Mouse (Mus musculus) heart, postnatal 25 days (tissue): ENCODE results near the gene Gp6. TPM values are rescaled to one million over a fixed set of nuclear protein-coding genes. Genes with fewer than 3 reads are reported as not detected.
"Not testable (repeated sequence)": the region's sequence is repeated elsewhere in the genome, so short reads cannot be mapped to it uniquely, and the experiment has no call there.

Experiments
- DNase-seq: peaks from one replicate; pipeline ENCODE4 v3.0.0; 2022; ENCODE audit warnings: low spot score
- intact Hi-C: fragments of 180-260 bp; cut with DNase I; formaldehyde crosslinking; loops from one replicate; pipeline ENCODE4 v1.15.1; 2025
- microRNA-seq: library from miRNA; unstranded; fragments of <30 nt; microRNA quantifications from one replicate; pipeline ENCODE4 v1.2.0, GENCODE M21; 2022
- total RNA-seq, 2 experiments: library from RNA; stranded (reverse); gene quantifications; 2 replicates each; pipeline ENCODE4 v1.2.3; 2021

Gp6 gene
- total RNA-seq, result under 1 TPM; 0.16 to 0.34 TPM

GRCm38 (mm10) chr7:4397730-4398129, at the start of gene Gp6:
Gp6 (minus strand) TSS chr7:4397744.
- no peak for DNase-seq
- intact Hi-C loops, result no loop called here

GRCm38 (mm10) chr7:4447138-4447537, 49.6 kb upstream of the Gp6 start:
- intact Hi-C loops, result loop anchor here (10.0 kb wide), 1 partner anchor 752 kb away; the partner anchor contains the start of genes Mboat7 and Tsen34

GRCm38 (mm10) chr7:4445216-4445791, 47.8 kb upstream of the Gp6 start, which contains the start of gene Rdh13:
Rdh13 (minus strand) TSS chr7:4445649.
- DNase-seq, result peak; percentile 82
- intact Hi-C loops, result loop anchor here (2.0 to 10.0 kb wide), 2 partner anchors 25 to 751 kb away; partner anchors contain the start of genes Mboat7 and Tsen34

More at GRCm38 (mm10) chr7:4447138-4447537, 49.6 kb upstream of the Gp6 start:
- DNase-seq, result no peak

GRCm38 (mm10) chr7:4440549-4440948, 43.0 kb upstream of the Gp6 start:
- DNase-seq, result no peak
- intact Hi-C loops, result loop anchor here (10.0 kb wide), 1 partner anchor 746 kb away; the partner anchor contains the start of genes Mboat7 and Tsen34

- intact Hi-C loops, result no loop called here
These were observed 40.2 kb upstream of the Gp6 start for GRCm38 (mm10) chr7:4437721-4438120.

GRCm38 (mm10) chr7:4432026-4432425, 34.5 kb upstream of the Gp6 start:
- DNase-seq, result no peak
- intact Hi-C loops, result loop anchor here (2.0 kb wide), 1 partner anchor 39 kb away; no protein-coding TSS in a partner anchor

More at GRCm38 (mm10) chr7:4437721-4438120, 40.2 kb upstream of the Gp6 start:
- DNase-seq, result no peak

GRCm38 (mm10) chr7:4431548-4431947, 34.0 kb upstream of the Gp6 start:
- DNase-seq, result peak; percentile 26

GRCm38 (mm10) chr7:4430246-4430844, 32.8 kb upstream of the Gp6 start:
- DNase-seq, result no peak

More at GRCm38 (mm10) chr7:4431548-4431947, 34.0 kb upstream of the Gp6 start:
- intact Hi-C loops, result loop anchor here (2.0 kb wide), 1 partner anchor 93 kb away; the partner anchor contains the start of gene Tnni3

GRCm38 (mm10) chr7:4427161-4427912, 29.8 kb upstream of the Gp6 start:
- intact Hi-C loops, result loop anchor here (2.0 kb wide), 3 partner anchors 131 to 325 kb away; no protein-coding TSS in a partner anchor
- peak; percentile 72 for DNase-seq

More at GRCm38 (mm10) chr7:4430246-4430844, 32.8 kb upstream of the Gp6 start:
- intact Hi-C loops, result loop anchor here (2.0 kb wide), 1 partner anchor 94 kb away; the partner anchor contains the start of gene Tnni3

- no peak for DNase-seq
- intact Hi-C loops, result no loop called here
These were observed 22.7 kb upstream of the Gp6 start for GRCm38 (mm10) chr7:4420230-4420629.

- intact Hi-C loops, result no loop called here
- no peak for DNase-seq
These were observed 22.1 kb upstream of the Gp6 start for GRCm38 (mm10) chr7:4419681-4420080.

- intact Hi-C loops, DNase-seq: not testable (repeated sequence)
These were observed 14.9 kb upstream of the Gp6 start for GRCm38 (mm10) chr7:4412406-4412805.

GRCm38 (mm10) chr7:4373521-4373920, 24.0 kb downstream of the Gp6 start:
- intact Hi-C loops, result no loop called here
- no peak for DNase-seq

GRCm38 (mm10) chr7:4337509-4337908, 60.0 kb downstream of the Gp6 start, which contains the start of gene Ncr1:
Ncr1 (plus strand) TSS chr7:4337724.
- no peak for DNase-seq
- intact Hi-C loops, result no loop called here

GRCm38 (mm10) chr7:4323301-4323700, 74.2 kb downstream of the Gp6 start:
- intact Hi-C loops, result no loop called here
- no peak for DNase-seq

Small RNA genes lying within 50 kb of the gene (microRNA-seq; reads per million reads assigned to microRNA genes)
- gene Gm24605, result not detected
- not detected for gene Gm24752
- not detected for gene Gm25349

Other genes starting within 250 kb of the Gp6 start
- gene Leng9, start 247.4 kb downstream of the Gp6 start, total RNA-seq, result 1 to 10 TPM; 2.5 to 3.2 TPM
- 1 to 10 TPM; 5.7 to 5.9 TPM for gene Cdc42ep5, start 232.9 kb downstream of the Gp6 start, total RNA-seq
- gene Lilra5, start 160.0 kb downstream of the Gp6 start, total RNA-seq, result 1 to 10 TPM; 1.2 TPM
- gene Ncr1, start 60.0 kb downstream of the Gp6 start, total RNA-seq, result not detected
- 10 to 100 TPM; 31.4 to 35.8 TPM for gene Rdh13, start 47.9 kb upstream of the Gp6 start, total RNA-seq
- 1 to 10 TPM; 2.3 to 3.6 TPM for gene Eps8l1, start 62.9 kb upstream of the Gp6 start, total RNA-seq
- gene Ppp1r12c, start 103.9 kb upstream of the Gp6 start, total RNA-seq, result 10 to 100 TPM; 54.7 to 61.2 TPM
- gene Tnnt1, start 118.6 kb upstream of the Gp6 start, total RNA-seq, result 10 to 100 TPM; 26.1 to 30.7 TPM
- gene Tnni3, start 126.5 kb upstream of the Gp6 start, total RNA-seq, result over 10,000 TPM in 1 of 2 experiments, 1,000 to 10,000 TPM in 1; 9,719 to 10,316 TPM
- 1 to 10 TPM; 2.6 to 3.2 TPM for gene Dnaaf3, start 134.7 kb upstream of the Gp6 start, total RNA-seq
- gene Syt5, start 149.8 kb upstream of the Gp6 start, total RNA-seq, result 1 to 10 TPM in 1 of 2 experiments, under 1 TPM in 1; 0.94 to 1.1 TPM
- not detected for gene Ptprh, start 206.3 kb upstream of the Gp6 start, total RNA-seq
- gene Tmem86b, start 233.7 kb upstream of the Gp6 start, total RNA-seq, result 1 to 10 TPM; 4.9 to 6.4 TPM